Mouse (Mus musculus): Measurements from ENCODE around the gene S100a10. TPM values are rescaled to one million over a fixed set of nuclear protein-coding genes. Genes with fewer than 3 reads are reported as not detected.

S100a10 gene
- 118 and 146 TPM in 2 replicates for polyA plus RNA-seq (2016; fragmentation: Nextera tagmentation; extraction: Ambion mirVana)

DNA sequence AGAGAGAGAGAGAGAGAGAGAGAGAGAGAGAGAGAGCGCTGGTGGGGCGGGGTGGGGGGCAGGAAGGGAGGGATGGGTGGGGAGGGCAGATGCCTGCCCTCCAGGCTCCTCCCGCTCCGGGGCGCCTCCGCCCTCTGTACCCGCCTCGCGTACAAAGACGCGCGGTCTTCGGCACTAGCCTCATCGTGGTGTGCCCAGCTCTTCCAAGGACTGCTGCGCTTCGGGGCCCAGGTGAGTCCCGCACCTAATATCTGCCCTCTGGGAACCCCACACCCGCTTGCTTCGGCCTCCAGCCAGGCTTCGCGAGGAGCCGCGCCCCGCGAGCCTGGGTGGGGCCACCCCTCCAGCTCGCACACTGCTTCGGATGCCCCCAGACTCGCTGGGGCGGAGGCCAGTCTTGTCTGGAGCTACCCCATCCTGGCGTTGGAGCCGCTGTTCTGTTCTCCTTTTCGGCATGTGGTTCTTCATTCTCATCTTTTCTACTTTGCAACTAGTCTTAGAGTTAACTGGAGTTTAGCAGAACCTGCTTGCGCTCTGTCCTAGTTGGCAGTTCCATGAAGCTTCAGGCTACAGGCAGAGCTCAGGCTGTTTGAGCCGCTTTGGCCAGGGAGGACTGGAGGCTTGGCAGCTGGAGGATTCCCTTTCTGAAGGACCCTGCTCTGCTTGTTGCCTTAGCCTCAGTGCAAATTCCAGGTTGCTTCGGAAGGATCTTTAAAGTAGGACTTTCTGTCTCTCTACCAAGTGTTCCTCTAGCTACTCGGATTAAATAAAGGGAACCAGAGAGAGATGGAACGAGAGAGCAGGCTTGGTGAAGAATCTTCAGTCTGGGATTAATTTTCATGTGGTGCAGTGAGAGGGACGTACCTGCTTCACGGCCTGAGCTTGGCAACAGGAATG, at the start of gene S100a10:
Gene S100a10, plus strand, starts transcription at position 100 of the 897 bp plus-strand sequence.
- DNase-seq (ENCODE audit: low spot score): peak; percentile 72
- H3K9me3 ChIP-seq: no peaks in the 10 kb centered on the region
- H3K27me3 ChIP-seq (replicated peaks; ENCODE audit: low read depth, poor library complexity, severe bottlenecking): peaks cover 13% of the 10 kb centered on the region
- H3K36me3 ChIP-seq (replicated peaks): no peaks in the 10 kb centered on the region
- H3K4me1 ChIP-seq: peaks cover 28% of the 10 kb centered on the region
- WGBS: 2% methylated on average over 37 of the region's 39 CpGs
- peak within 1 kb of the TSS; percentile 87 for H3K27ac ChIP-seq (replicated peaks)
- H3K4me3 ChIP-seq: peak within 1 kb of the TSS; percentile 68

- Histone ChIP-seq H3K36me3 (replicated peaks) (no peaks in the 10 kb centered on the region), H3K9me3 (0 out of 2 replicates have a peak, but pooled peaks cover 5% of the 10 kb centered on the region), H3K4me3 (peak overlapping the region; percentile 26), H3K27ac (replicated peaks) (no peak overlapping the region), H3K27me3 (replicated peaks; ENCODE audit: low read depth, poor library complexity, severe bottlenecking) (0 out of 2 replicates have a peak, but pooled peaks cover 7% of the 10 kb centered on the region), H3K4me1 (peaks cover 8% of the 10 kb centered on the region)
- 38% methylated on average over 30 of the region's 30 CpGs for WGBS
- peak; percentile 14 for DNase-seq (ENCODE audit: low spot score)
Measured at GRCm38 (mm10) chr3:93505960-93506863, 48.7 kb upstream of the S100a10 start.

DNA sequence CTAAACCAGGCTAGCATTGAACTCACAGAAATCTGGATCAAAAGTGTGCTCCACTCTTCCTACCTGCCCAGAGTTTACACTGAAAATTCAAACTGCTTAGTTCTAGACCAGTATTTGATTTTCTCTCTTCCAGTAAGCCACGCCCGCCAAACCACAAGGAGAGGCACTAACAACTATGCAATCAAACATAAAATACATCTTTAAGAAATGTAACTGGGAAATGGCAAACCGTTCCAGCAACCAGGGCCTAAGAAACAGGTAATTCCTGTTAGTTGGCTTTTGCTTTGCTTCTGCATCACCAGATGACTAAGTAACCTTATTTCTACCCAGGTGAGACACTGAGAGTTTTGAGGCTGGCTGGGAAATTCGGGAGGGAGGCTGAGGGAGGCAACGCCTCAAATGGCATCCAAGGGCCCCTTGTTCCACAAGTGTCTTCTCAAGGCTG, 48.0 kb upstream of the S100a10 start:
- DNase-seq (ENCODE audit: low spot score): no peak
- Histone ChIP-seq H3K27ac (replicated peaks) (no peak overlapping the region), H3K4me3 (no peak overlapping the region), H3K27me3 (replicated peaks; ENCODE audit: low read depth, poor library complexity, severe bottlenecking) (0 out of 2 replicates have a peak, but pooled peaks cover 7% of the 10 kb centered on the region), H3K36me3 (replicated peaks) (no peaks in the 10 kb centered on the region), H3K9me3 (0 out of 2 replicates have a peak, but pooled peaks cover 5% of the 10 kb centered on the region), H3K4me1 (peaks cover 8% of the 10 kb centered on the region)
- 57% methylated on average over 5 of the region's 5 CpGs for WGBS

DNA sequence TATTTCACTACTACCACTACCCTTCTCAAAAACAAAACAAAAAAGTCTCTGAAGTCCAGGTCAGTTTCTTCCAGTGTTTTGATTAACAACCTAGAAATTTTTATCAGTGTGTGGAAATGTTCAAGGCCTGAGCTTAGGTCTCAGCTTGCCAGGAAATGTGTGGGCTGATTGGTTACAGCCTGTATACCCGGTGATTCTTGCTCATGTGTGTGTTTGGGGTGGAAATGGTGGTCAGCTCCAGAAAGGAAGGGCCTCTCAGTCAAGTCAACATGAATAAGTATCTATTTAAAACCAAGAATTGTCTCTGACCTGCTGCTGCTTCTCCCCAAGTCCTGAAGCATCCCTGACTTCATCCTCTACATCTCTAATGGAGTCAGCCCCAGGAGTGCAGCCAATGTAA, 45.6 kb upstream of the S100a10 start:
- peaks cover 8% of the 10 kb centered on the region for H3K4me1 ChIP-seq
- WGBS: 63% methylated on average over 1 of the region's 1 CpGs
- H3K27me3 ChIP-seq (replicated peaks; ENCODE audit: low read depth, poor library complexity, severe bottlenecking): 0 out of 2 replicates have a peak, but pooled peaks cover 7% of the 10 kb centered on the region

GRCm38 (mm10) chr3:93511036-93511435, 43.8 kb upstream of the S100a10 start:
- Histone ChIP-seq H3K27ac (replicated peaks) (no peak overlapping the region), H3K4me1 (peaks cover 7% of the 10 kb centered on the region), H3K27me3 (replicated peaks; ENCODE audit: low read depth, poor library complexity, severe bottlenecking) (0 out of 2 replicates have a peak, but pooled peaks cover 5% of the 10 kb centered on the region), H3K36me3 (replicated peaks) (no peaks in the 10 kb centered on the region), H3K4me3 (no peak overlapping the region), H3K9me3 (no peaks in the 10 kb centered on the region)
- 82% methylated on average over 1 of the region's 1 CpGs for WGBS
- no peak for DNase-seq (ENCODE audit: low spot score)

More for the DNA sequence above, 45.6 kb upstream of the S100a10 start:
- Histone ChIP-seq H3K4me3 (no peak overlapping the region), H3K27ac (replicated peaks) (no peak overlapping the region), H3K36me3 (replicated peaks) (no peaks in the 10 kb centered on the region), H3K9me3 (no peaks in the 10 kb centered on the region)
- DNase-seq (ENCODE audit: low spot score): no peak

DNA sequence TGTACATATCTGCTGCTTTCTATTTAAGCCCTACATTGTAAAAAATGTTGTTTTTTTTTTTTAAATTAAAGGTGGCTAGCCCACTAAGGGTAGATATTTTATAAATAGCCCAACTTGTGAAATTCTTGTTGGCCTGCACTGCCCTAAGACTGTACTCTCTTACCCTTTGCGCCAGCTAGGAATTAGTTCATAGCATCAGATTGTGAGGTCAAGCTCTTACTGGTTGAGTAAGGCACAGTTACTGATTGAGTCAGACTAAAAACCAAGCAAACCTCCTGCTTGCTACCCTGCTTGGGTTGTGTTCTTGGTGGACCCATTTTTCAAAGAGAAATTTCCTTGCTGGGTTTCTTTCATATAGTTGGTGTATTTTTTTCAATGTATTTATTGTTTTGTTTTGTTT, 43.1 kb upstream of the S100a10 start:
- H3K27me3 ChIP-seq (replicated peaks; ENCODE audit: low read depth, poor library complexity, severe bottlenecking): no peaks in the 10 kb centered on the region
- 90% methylated on average over 1 of the region's 1 CpGs for WGBS
- no peak for DNase-seq (ENCODE audit: low spot score)
- no peaks in the 10 kb centered on the region for H3K4me1 ChIP-seq
- no peak overlapping the region for H3K27ac ChIP-seq (replicated peaks)
- no peak overlapping the region for H3K4me3 ChIP-seq
- no peaks in the 10 kb centered on the region for H3K9me3 ChIP-seq
- H3K36me3 ChIP-seq (replicated peaks): no peaks in the 10 kb centered on the region

DNA sequence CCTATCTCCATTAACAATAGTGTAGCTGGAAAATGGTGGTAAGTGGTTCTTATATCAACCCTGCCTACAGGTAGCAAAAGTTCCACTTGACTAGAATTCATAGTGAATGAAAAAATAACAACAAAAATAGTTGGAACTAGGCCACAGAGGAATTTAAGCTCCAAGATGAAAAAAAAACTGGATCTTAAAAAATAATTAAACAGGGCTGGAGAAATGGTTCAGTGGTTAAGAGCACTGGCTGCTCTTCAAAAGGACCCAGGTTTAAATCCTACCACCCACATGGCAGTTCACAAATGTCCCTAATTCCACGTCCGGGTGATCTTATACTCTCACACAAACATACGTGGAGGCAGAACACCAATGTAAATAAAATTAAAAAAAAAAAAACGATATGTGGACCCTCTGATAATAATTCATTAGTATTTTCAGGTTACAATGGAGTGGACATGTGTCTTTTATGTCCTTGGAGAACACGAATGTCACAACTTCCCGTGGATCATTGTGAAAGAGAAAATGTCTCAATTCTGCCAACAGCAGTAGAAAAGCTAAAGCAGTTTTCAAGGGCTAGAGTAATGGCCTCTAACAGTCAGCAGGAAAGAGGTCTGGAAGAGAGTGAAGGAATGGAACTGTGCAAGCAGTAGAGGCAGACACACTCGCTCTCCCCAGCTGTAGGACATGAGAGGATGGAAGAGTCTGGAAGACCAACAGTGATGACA, 42.3 kb upstream of the S100a10 start:
- Histone ChIP-seq H3K4me3 (no peak overlapping the region), H3K4me1 (no peaks in the 10 kb centered on the region), H3K36me3 (replicated peaks) (no peaks in the 10 kb centered on the region), H3K27ac (replicated peaks) (no peak overlapping the region), H3K27me3 (replicated peaks; ENCODE audit: low read depth, poor library complexity, severe bottlenecking) (no peaks in the 10 kb centered on the region), H3K9me3 (no peaks in the 10 kb centered on the region)
- WGBS: 81% methylated on average over 7 of the region's 7 CpGs
- DNase-seq (ENCODE audit: low spot score): no peak

DNA sequence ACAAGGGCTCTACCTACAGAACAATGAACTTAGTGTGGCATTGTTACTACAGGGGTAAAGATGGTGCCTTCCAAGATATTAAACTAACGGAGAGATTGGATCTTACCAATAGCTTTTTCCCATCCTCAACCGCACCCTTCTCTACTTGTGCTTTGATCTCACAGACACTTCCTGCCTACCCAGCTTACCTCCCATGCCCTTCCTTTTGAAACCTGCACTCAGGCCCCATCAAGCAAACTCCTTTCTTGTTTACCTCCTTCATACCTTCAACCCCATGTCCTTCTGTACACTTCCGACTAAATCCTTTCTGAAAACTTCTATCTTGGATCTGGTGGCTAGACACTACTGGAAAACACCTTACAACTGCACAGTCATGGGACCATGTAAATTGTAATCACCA, 40.3 kb upstream of the S100a10 start:
- H3K36me3 ChIP-seq (replicated peaks): no peaks in the 10 kb centered on the region
- no peaks in the 10 kb centered on the region for H3K9me3 ChIP-seq
- WGBS: 90% methylated on average over 3 of the region's 3 CpGs
- H3K27me3 ChIP-seq (replicated peaks; ENCODE audit: low read depth, poor library complexity, severe bottlenecking): no peaks in the 10 kb centered on the region
- H3K27ac ChIP-seq (replicated peaks): no peak overlapping the region
- H3K4me1 ChIP-seq: no peaks in the 10 kb centered on the region
- no peak for DNase-seq (ENCODE audit: low spot score)
- no peak overlapping the region for H3K4me3 ChIP-seq

DNA sequence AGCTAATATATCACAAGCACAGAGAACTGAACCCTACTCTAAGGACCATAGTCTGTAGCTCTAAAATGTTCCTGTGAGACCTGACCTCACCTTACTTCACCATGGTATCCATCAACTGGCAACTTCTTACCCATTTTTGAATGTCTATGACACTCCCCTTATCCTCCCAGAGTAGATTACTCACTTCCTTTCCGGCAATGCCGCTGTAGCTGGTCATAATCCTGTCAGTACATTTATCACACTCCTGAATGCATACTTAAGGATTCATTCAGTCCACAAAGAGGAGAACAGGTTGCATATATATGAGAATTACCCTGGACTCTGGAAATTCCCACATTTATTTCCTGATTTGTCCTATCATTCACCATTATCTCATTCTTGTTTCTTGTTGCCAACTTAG, 37.5 kb upstream of the S100a10 start:
- Histone ChIP-seq H3K4me1 (peaks cover 5% of the 10 kb centered on the region; the same call in 1 of the 2 replicates), H3K36me3 (replicated peaks) (no peaks in the 10 kb centered on the region), H3K27me3 (replicated peaks; ENCODE audit: low read depth, poor library complexity, severe bottlenecking) (0 out of 2 replicates have a peak, but pooled peaks cover 3% of the 10 kb centered on the region), H3K4me3 (no peak overlapping the region), H3K27ac (replicated peaks) (no peak overlapping the region), H3K9me3 (no peaks in the 10 kb centered on the region)
- DNase-seq (ENCODE audit: low spot score): no peak
- WGBS: 89% methylated on average over 2 of the region's 2 CpGs

- Histone ChIP-seq H3K4me3 (peak overlapping the region; percentile 68), H3K36me3 (replicated peaks) (peaks cover 4% of the 10 kb centered on the region; the same call in 1 of the 2 replicates), H3K4me1 (peaks cover 5% of the 10 kb centered on the region; the same call in 1 of the 2 replicates), H3K27me3 (replicated peaks; ENCODE audit: low read depth, poor library complexity, severe bottlenecking) (0 out of 2 replicates have a peak, but pooled peaks cover 3% of the 10 kb centered on the region), H3K27ac (replicated peaks) (peak overlapping the region; percentile 84), H3K9me3 (no peaks in the 10 kb centered on the region)
- DNase-seq (ENCODE audit: low spot score): no peak
- 53% methylated on average over 5 of the region's 5 CpGs for WGBS
Measured at GRCm38 (mm10) chr3:93519856-93520329, 35.0 kb upstream of the S100a10 start.

DNA sequence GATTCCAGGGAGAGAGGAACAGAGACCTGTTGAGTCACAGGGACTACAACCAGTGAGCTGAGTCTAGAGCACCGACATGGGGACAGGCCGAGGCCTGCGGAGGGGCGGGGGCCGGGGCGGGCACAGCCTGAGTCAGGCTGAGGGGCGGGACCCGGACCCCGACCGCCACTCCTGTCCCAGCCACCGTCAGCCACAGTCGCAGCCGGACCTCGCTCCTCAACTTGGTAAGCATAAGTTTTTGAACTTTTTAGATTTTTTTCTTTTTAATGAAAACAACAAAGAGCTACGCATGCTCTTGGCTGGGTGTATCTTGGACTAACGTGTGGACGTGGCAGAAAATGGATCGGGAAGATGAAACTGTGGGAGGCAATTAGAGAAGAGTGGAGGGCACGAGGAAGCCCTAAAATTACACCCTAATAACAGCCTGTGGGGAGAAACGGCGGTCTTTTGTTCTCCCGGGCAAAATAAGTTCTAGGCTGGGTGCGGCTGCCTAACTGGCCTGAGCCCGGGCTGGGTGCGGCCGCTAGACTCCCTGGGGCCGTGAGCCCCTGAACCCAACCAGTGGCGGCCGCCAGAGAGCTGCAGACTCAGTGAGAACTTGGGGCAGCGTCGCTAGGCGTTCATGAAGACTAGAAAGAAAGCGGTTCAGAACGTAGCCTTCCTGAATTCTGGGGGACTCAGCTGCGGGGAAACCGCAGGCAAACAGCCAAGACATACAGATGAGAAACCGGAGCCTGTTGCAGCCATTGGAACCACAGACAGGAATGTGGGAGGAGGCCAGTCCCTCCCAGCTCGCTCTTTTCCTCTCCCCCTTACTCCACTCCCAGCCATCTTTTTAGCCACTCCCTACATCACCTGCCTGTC, 34.3 kb upstream of the S100a10 start, which contains the start of gene S100a11:
Gene S100a11, plus strand, starts transcription at position 159 of the 864 bp plus-strand sequence.
- peak within 1 kb of the TSS; percentile 84 for H3K27ac ChIP-seq (replicated peaks)
- WGBS: under 1% methylated on average over 38 of the region's 38 CpGs

More for the DNA sequence above, 34.3 kb upstream of the S100a10 start, which contains the start of gene S100a11:
- peaks cover 11% of the 10 kb centered on the region for H3K36me3 ChIP-seq (replicated peaks)
- 0 out of 2 replicates have a peak, but pooled peaks cover 3% of the 10 kb centered on the region for H3K27me3 ChIP-seq (replicated peaks; ENCODE audit: low read depth, poor library complexity, severe bottlenecking)
- H3K4me1 ChIP-seq: peaks cover 5% of the 10 kb centered on the region; the same call in 1 of the 2 replicates
- H3K4me3 ChIP-seq: peak within 1 kb of the TSS; percentile 68
- DNase-seq (ENCODE audit: low spot score): peak; percentile 84
- H3K9me3 ChIP-seq: no peaks in the 10 kb centered on the region
